In the genomic region with DNA sequence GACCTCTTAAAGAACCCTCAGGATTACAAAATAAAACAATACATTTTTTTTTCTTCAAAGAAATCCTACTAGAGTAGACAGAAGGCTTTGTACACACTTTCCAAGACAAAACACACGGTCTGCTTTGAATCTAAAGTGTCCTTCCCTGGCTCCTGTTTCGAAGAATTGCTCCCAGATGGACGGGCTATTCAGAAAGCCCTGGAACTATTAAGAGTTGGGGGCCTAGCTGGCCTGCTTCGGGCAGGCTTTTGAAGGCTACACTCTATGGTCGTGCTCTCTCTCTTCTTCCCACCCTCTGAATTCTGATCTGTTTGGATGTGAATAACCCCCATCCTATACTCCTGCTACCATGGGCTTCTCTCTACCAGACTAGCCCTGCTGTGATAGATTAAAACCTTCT, we compare ENCODE assay signal across 28 mouse cellular contexts.
"Had no signal": no experiment of that assay in that cellular context is flagged by ENCODE, and none has a peak within 500 bp of the region (broad histone marks: within the 10 kb centered on the region; RNA-seq: fewer than 3 reads in every experiment).

No protein-coding gene starts in this region.

- H3K4me1 ChIP-seq: embryonic facial prominence, embryonic 12.5 days; embryonic facial prominence, embryonic 13.5 days; embryonic facial prominence, embryonic 15.5 days; forebrain, embryonic 10.5 days; forebrain, embryonic 15.5 days had no signal

- ATAC-seq: forebrain, embryonic 13.5 days; forebrain, embryonic 14.5 days; forebrain, embryonic 15.5 days; forebrain, embryonic 16.5 days; forebrain, postnatal 0 days had no signal

- H3K9ac ChIP-seq: embryonic facial prominence, embryonic 12.5 days; embryonic facial prominence, embryonic 13.5 days; embryonic facial prominence, embryonic 15.5 days; forebrain, embryonic 12.5 days; forebrain, embryonic 13.5 days; forebrain, embryonic 15.5 days; forebrain, postnatal 0 days had no signal

- H3K4me3 ChIP-seq: embryonic facial prominence, embryonic 12.5 days; embryonic facial prominence, embryonic 13.5 days; embryonic facial prominence, embryonic 15.5 days; erythroblast, embryonic 14.5 days; forebrain, embryonic 10.5 days; forebrain, embryonic 12.5 days; forebrain, embryonic 13.5 days; forebrain, embryonic 15.5 days; gastrocnemius, adult 2 months; heart, adult 2 months; heart, embryonic 10.5 days had no signal

- DNase-seq: cerebellum, adult 2 months; cerebellum, adult 8-10 months; cerebellum, adult 9-10 months; cerebellum, adult 9-11 months; cerebellum, postnatal 10 days; cerebellum, postnatal 14 days; cerebellum, postnatal 25 days; cerebellum, postnatal 36 days; embryo, embryonic 11 days; forebrain, postnatal 0 days; gastrocnemius, adult 2 months; gastrocnemius, postnatal 10 days; gastrocnemius, postnatal 14 days; gastrocnemius, postnatal 25 days; gastrocnemius, postnatal 36 days; heart, adult 18-20 months; heart, adult 2 months had no signal

- H3K9me3 ChIP-seq: embryonic facial prominence, embryonic 12.5 days; embryonic facial prominence, embryonic 13.5 days; embryonic facial prominence, embryonic 15.5 days; forebrain, embryonic 10.5 days; forebrain, embryonic 12.5 days; forebrain, embryonic 13.5 days; forebrain, embryonic 15.5 days; heart, embryonic 10.5 days had no signal

- H3K27me3 ChIP-seq: embryonic facial prominence, embryonic 12.5 days; embryonic facial prominence, embryonic 13.5 days; embryonic facial prominence, embryonic 15.5 days; forebrain, embryonic 12.5 days; forebrain, embryonic 13.5 days; forebrain, embryonic 15.5 days had no signal

- H3K27ac ChIP-seq: embryonic facial prominence, embryonic 12.5 days; embryonic facial prominence, embryonic 13.5 days; embryonic facial prominence, embryonic 15.5 days; forebrain, embryonic 10.5 days; forebrain, embryonic 12.5 days; forebrain, embryonic 13.5 days; forebrain, embryonic 15.5 days; gastrocnemius, adult 2 months; heart, adult 2 months; heart, embryonic 10.5 days had no signal

- H3K4me2 ChIP-seq: embryonic facial prominence, embryonic 12.5 days; embryonic facial prominence, embryonic 13.5 days; embryonic facial prominence, embryonic 15.5 days; forebrain, embryonic 12.5 days; forebrain, embryonic 13.5 days; forebrain, embryonic 15.5 days had no signal

- H3K36me3 ChIP-seq: embryonic facial prominence, embryonic 12.5 days; embryonic facial prominence, embryonic 13.5 days; embryonic facial prominence, embryonic 15.5 days; forebrain, embryonic 10.5 days; forebrain, embryonic 12.5 days; forebrain, embryonic 15.5 days; heart, embryonic 10.5 days had no signal
